Mouse (Mus musculus) embryonic facial prominence, embryonic 10.5 days (tissue): ENCODE data around the gene Rnase2b. TPM values are rescaled to one million over a fixed set of nuclear protein-coding genes. Genes with fewer than 3 reads are reported as not detected.
"Not testable (repeated sequence)": the region's sequence is repeated elsewhere in the genome, so short reads cannot be mapped to it uniquely, and the experiment has no call there.

Experiments used
- DNase-seq: peaks from one replicate; pipeline ENCODE4 v3.0.0-alpha.2; 2017; ENCODE audit warnings: low spot score
- H3K27ac ChIP-seq: fragments of 300-500 bp; sonication (generic); replicated peaks from 2 replicates; pipeline ENCODE4 v1.5.1; 2016; ENCODE audit warnings: mild to moderate bottlenecking
- H3K27me3 ChIP-seq: fragments of 300-500 bp; sonication (generic); replicated peaks from 2 replicates; pipeline ENCODE4 v1.6.1; 2016; ENCODE audit warnings: low read depth, mild to moderate bottlenecking; ENCODE audit not compliant: poor library complexity, severe bottlenecking
- H3K36me3 ChIP-seq: fragments of 300-500 bp; sonication (generic); replicated peaks from 2 replicates; pipeline ENCODE4 v1.6.1; 2016; ENCODE audit warnings: mild to moderate bottlenecking, moderate library complexity
- H3K4me1 ChIP-seq: fragments of 300-500 bp; sonication (generic); 2 replicates; pipeline ENCODE4 v1.6.1; 2016
- H3K4me3 ChIP-seq: fragments of 300-500 bp; sonication (generic); 2 replicates; pipeline ENCODE4 v1.5.1; 2016; ENCODE audit warnings: mild to moderate bottlenecking, moderate library complexity
- H3K9me3 ChIP-seq: fragments of 300-500 bp; sonication (generic); 2 replicates; pipeline ENCODE4 v1.6.1; 2016; ENCODE audit warnings: mild to moderate bottlenecking
- WGBS: fragments of 180-500 bp; shearing (Covaris S2); methylation state at CpG from one replicate; pipeline ENCODE4 v1.1.7; 2016; 5-methylcytosine and 5-hydroxymethylcytosine counted together
- polyA plus RNA-seq: library from polyadenylated mRNA; unstranded; fragments of >200 nt; fragmentation: Nextera tagmentation; extraction: Ambion mirVana; gene quantifications from 2 replicates; pipeline ENCODE4 v1.2.1, GENCODE M21; 2016

The Rnase2b gene
- not detected in 2 replicates for polyA plus RNA-seq

GRCm38 (mm10) chr14:51161976-51162375 lies at the start of gene Rnase2b:
Gene Rnase2b, plus strand, starts transcription at chr14:51162260.
- not testable (repeated sequence) for H3K4me1 ChIP-seq, H3K27ac ChIP-seq, H3K9me3 ChIP-seq, DNase-seq, H3K4me3 ChIP-seq, H3K27me3 ChIP-seq, H3K36me3 ChIP-seq
- WGBS, result 96% methylated on average over 3 of the region's 3 CpGs

DNA sequence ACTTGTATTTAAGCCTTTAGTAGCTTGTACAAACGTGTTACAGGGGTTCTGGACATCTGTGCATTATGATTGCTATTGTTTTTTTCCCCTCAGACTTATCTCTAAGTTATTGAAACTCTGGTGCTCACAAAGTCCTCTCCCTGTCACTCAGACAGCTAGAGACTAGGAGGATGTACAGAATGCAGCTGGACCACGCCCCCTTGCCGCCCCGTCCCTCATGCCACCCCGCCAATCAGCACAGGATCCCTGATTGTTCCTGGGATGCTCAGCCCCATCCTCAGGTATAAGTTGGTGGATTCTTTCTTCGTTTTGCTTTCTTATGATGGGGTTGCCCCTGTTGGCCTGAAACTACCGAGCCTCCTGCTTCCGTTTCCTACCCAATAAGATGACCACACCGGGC lies 48.6 kb upstream of the Rnase2b start:
- H3K27ac ChIP-seq, result no peak overlapping the region
- WGBS, result 29% methylated on average over 9 of the region's 9 CpGs

DNA sequence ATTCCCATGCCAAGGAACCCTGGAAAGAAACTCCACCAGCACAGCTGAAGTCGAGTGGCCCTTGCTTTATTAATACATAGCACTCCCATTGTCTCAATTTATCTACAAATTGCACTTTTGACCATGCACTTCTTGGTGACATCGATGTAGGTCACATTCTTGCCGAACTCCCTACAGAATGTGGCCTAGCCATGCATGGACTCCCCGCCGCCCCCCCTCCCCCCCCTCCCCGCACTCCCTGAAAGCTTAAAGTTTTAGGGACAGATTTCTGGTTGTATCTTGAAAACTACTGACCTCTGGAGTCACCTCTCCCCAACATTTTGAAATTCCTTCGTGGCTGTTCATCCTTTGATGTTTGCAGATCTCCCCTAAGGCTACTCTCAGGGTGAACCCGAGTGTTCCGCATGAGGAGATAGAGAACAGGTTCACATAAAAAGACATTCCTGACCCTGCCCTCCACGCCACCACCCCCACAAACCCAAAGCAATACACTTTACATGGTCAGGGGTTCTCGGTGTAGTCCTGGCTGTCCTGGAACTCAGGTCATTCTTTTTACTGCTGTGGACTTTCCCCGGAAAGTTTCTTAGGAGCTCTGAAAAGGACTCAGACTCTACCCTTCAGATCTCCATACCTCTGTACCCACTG lies 48.0 kb upstream of the Rnase2b start, which contains the start of gene Eddm3b:
TSS of gene Eddm3b (plus strand) at position 511 of the 645 bp plus-strand sequence.
- no peaks in the 10 kb centered on the region for H3K27me3 ChIP-seq
- H3K4me1 ChIP-seq, result peaks cover 9% of the 10 kb centered on the region; the same call in 1 of the 2 replicates
- H3K27ac ChIP-seq, result no peak within 1 kb of the TSS
- H3K4me3 ChIP-seq, result no peak within 1 kb of the TSS
- no peaks in the 10 kb centered on the region for H3K36me3 ChIP-seq
- WGBS, result 32% methylated on average over 12 of the region's 12 CpGs
- no peaks in the 10 kb centered on the region; the same call in 1 of the 2 replicates for H3K9me3 ChIP-seq
- no peak for DNase-seq

More for the DNA sequence above, 48.6 kb upstream of the Rnase2b start:
- H3K36me3 ChIP-seq, result no peaks in the 10 kb centered on the region
- no peaks in the 10 kb centered on the region for H3K27me3 ChIP-seq
- DNase-seq, result peak; percentile 25
- peaks cover 9% of the 10 kb centered on the region; the same call in 1 of the 2 replicates for H3K4me1 ChIP-seq
- no peaks in the 10 kb centered on the region; the same call in 1 of the 2 replicates for H3K9me3 ChIP-seq
- H3K4me3 ChIP-seq, result no peak overlapping the region

DNA sequence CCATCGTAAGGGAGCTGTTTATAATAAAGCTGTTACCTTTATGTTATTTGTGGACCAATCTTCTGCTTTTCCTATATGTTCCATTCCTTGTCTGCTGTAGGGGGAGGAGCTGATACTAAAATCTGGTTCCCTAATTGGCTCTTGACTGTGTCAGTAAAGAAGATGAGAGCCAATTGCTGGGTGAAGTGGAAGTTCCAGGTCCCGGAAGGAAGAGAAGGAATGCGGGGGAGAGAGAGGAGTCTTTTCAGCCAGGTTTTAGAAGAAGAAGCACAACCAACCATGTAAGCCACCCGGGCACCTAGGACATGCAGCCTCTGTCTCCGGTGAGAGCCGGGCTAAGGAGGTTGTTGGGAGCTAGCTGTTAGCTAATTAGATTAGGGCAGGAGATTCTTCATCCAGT lies 36.4 kb upstream of the Rnase2b start:
- WGBS, result 83% methylated on average over 6 of the region's 6 CpGs
- H3K4me1 ChIP-seq, result 0 out of 2 replicates have a peak, but pooled peaks cover 4% of the 10 kb centered on the region
- H3K4me3 ChIP-seq, result no peak overlapping the region
- no peak for DNase-seq
- H3K9me3 ChIP-seq, result no peaks in the 10 kb centered on the region
- H3K27ac ChIP-seq, result no peak overlapping the region
- H3K36me3 ChIP-seq, result no peaks in the 10 kb centered on the region
- no peaks in the 10 kb centered on the region for H3K27me3 ChIP-seq

DNA sequence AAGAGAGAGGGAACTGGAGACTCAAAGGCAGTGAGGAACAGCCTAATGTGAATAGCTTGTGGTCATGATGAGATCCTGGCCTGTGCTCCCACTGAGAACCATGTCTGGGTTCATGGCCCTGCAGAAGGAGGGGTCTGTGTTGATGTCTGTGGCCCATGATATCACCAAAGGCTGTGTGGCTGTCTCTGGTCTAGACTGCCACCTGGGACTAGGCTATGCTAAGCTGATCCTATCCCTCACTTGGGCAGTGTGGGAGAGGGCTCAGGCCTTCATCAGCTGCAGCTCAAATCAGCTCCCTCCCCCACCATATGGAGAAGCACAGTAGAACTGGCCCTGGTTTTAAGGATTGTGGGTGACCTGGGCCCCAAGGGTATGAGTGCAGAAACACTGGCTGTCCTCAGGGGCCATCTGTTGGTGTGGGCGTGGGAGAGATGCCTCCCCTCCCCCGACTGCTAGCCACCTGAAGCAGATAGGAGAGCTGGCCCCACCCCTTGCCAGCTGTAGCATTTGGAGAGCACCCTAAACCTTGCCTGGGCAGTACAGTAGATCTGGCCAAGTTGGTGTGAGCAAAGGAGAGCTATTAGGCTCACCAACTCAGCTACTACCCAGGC lies 34.3 kb upstream of the Rnase2b start:
- WGBS, result 63% methylated on average over 2 of the region's 2 CpGs
- no peak overlapping the region for H3K27ac ChIP-seq
- no peak for DNase-seq
- no peaks in the 10 kb centered on the region for H3K9me3 ChIP-seq
- H3K27me3 ChIP-seq, result no peaks in the 10 kb centered on the region
- H3K4me3 ChIP-seq, result no peak overlapping the region
- no peaks in the 10 kb centered on the region for H3K36me3 ChIP-seq
- 0 out of 2 replicates have a peak, but pooled peaks cover 4% of the 10 kb centered on the region for H3K4me1 ChIP-seq

DNA sequence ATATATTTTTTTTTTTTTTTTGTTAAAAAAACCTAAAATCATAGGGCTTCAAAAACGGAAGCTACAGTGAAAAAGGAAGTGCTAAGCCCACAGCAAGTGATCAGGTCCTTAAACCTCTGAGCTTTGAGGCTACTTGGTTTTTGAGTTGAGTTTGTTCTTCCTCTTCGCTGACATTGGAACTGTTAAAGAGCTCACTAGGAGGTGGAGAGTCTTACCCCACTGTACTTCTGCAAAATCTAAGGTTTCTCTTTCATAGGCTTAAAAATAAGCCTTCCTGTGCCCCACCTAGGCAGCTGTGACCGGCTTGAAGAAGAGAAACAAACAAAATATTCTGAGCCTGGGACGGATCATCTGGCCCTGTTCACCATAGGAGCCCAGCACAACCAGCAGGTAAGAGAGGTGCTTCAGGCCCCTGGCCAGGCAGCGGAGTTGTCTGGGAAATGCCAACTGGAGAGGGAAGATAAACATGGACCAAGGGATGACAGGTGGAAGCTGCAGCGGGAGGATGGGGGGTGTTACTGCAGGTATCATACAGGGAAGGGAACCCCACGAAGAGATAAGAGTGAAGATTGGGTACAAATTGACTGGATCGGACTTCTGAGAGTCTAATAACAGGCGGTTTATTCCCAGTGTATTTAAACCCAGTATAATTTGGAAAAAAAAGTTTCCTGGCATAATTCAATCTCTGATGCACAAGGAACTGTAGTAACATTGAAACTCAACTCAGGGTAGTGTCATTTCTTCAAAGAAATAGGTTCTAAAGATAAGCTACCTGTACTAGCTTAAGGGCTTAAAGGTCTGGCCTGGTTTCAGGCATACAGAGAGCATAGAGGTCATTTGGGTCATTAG lies 33.1 kb upstream of the Rnase2b start:
- H3K4me1 ChIP-seq, result 0 out of 2 replicates have a peak, but pooled peaks cover 4% of the 10 kb centered on the region
- no peak overlapping the region for H3K27ac ChIP-seq
- no peak for DNase-seq
- H3K4me3 ChIP-seq, result no peak overlapping the region
- 82% methylated on average over 9 of the region's 9 CpGs for WGBS
- H3K27me3 ChIP-seq, result no peaks in the 10 kb centered on the region
- no peaks in the 10 kb centered on the region for H3K9me3 ChIP-seq
- H3K36me3 ChIP-seq, result no peaks in the 10 kb centered on the region

DNA sequence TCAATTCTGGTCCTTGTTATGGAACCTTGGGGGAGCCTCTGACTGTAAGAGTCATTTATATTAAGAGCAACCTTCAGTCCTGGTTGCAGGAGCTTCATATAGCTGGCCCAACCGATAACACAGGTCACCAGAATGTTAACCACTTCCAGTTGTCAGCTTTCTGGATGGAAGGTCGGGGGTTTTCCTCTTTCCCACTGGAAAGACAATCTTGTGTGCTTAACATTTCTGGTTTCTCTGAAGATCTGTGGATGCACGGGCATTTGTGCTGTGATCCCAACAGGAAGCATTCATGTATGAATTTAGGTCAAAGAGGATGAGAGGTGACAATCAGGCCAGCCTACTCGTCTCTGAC lies 32.5 kb upstream of the Rnase2b start:
- 70% methylated on average over 4 of the region's 4 CpGs for WGBS
- no peaks in the 10 kb centered on the region for H3K36me3 ChIP-seq
- no peaks in the 10 kb centered on the region for H3K9me3 ChIP-seq
- H3K27ac ChIP-seq, result no peak overlapping the region
- 0 out of 2 replicates have a peak, but pooled peaks cover 4% of the 10 kb centered on the region for H3K4me1 ChIP-seq
- DNase-seq, result no peak
- H3K4me3 ChIP-seq, result no peak overlapping the region
- H3K27me3 ChIP-seq, result no peaks in the 10 kb centered on the region

GRCm38 (mm10) chr14:51130315-51130940 lies 31.6 kb upstream of the Rnase2b start:
- WGBS, result 93% methylated on average over 9 of the region's 9 CpGs
- DNase-seq, result no peak

GRCm38 (mm10) chr14:51131086-51131815 lies 30.8 kb upstream of the Rnase2b start:
- Histone ChIP-seq H3K36me3 (no peaks in the 10 kb centered on the region), H3K9me3 (no peaks in the 10 kb centered on the region), H3K4me1 (0 out of 2 replicates have a peak, but pooled peaks cover 4% of the 10 kb centered on the region), H3K4me3 (no peak overlapping the region), H3K27me3 (no peaks in the 10 kb centered on the region), H3K27ac (no peak overlapping the region)
- no peak for DNase-seq
- 79% methylated on average over 7 of the region's 7 CpGs for WGBS

More at GRCm38 (mm10) chr14:51130315-51130940, 31.6 kb upstream of the Rnase2b start:
- H3K27me3 ChIP-seq, result no peaks in the 10 kb centered on the region
- H3K9me3 ChIP-seq, result no peaks in the 10 kb centered on the region
- no peak overlapping the region for H3K27ac ChIP-seq
- no peak overlapping the region for H3K4me3 ChIP-seq
- H3K4me1 ChIP-seq, result 0 out of 2 replicates have a peak, but pooled peaks cover 4% of the 10 kb centered on the region
- H3K36me3 ChIP-seq, result no peaks in the 10 kb centered on the region

DNA sequence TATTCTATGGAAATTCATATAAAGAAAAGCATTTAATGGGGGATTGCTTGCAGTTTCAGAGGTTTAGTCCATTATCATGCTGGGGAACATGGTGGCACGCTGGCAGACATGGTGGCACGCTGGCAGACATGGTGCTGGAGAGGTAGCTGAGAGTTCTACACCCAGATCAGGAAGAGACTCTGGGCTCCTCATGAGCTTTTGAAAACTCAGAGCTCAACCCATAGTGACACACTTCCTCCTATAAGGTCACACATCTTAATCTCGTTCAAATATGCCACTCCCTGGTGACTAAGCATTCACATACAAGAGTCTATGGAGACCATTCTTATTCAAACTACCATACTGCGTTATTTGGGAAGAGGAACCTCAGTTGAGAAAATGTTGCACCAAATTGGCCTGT lies 29.7 kb upstream of the Rnase2b start:
- WGBS, result 90% methylated on average over 4 of the region's 4 CpGs
- H3K9me3 ChIP-seq, result no peaks in the 10 kb centered on the region
- H3K4me1 ChIP-seq, result 0 out of 2 replicates have a peak, but pooled peaks cover 4% of the 10 kb centered on the region
- H3K36me3 ChIP-seq, result no peaks in the 10 kb centered on the region
- no peak overlapping the region for H3K4me3 ChIP-seq
- H3K27me3 ChIP-seq, result no peaks in the 10 kb centered on the region
- no peak overlapping the region for H3K27ac ChIP-seq
- DNase-seq, result no peak

DNA sequence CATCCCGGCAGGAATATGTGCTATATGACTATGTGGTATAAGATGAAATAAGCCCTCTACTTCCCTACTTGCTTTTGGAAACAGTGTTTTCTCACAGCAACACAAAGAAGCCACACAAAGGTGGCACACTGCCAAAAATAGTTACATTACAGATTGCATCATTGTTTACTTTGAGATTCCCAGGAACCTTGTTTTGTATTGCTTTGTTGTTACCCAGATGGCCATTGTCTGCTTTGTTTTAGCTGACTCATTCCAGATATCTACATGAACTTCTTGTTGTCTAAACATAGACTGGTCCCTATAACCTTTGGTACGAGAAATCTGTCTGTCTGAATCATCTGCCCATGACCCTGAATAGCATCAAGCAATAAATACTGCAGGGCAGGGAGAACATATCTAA lies 21.7 kb upstream of the Rnase2b start:
- H3K9me3 ChIP-seq, result no peaks in the 10 kb centered on the region
- DNase-seq, result no peak
- H3K4me1 ChIP-seq, result no peaks in the 10 kb centered on the region
- H3K27ac ChIP-seq, result no peak overlapping the region
- no peaks in the 10 kb centered on the region for H3K27me3 ChIP-seq
- H3K4me3 ChIP-seq, result no peak overlapping the region
- WGBS, result 86% methylated on average over 2 of the region's 2 CpGs
- H3K36me3 ChIP-seq, result no peaks in the 10 kb centered on the region
